Mouse (Mus musculus): Measurements from ENCODE around the gene Magi1. TPM values are rescaled to one million over a fixed set of nuclear protein-coding genes. Genes with fewer than 3 reads are reported as not detected.

Gene Magi1
- polyA plus RNA-seq, 1 experiment: 2.1 TPM

- Histone ChIP-seq H3K36me3 (ENCODE audit: control insufficient read depth, insufficient read depth, low read length) (no peaks in the 10 kb centered on the region), H3K4me1 (replicated peaks; ENCODE audit: control insufficient read depth, insufficient read depth, low read length) (no peaks in the 10 kb centered on the region), H3K27me3 (ENCODE audit: control insufficient read depth, insufficient read depth, low read length) (no peaks in the 10 kb centered on the region), H3K27ac (ENCODE audit: control insufficient read depth, insufficient read depth, low read length) (no peak overlapping the region), H3K4me3 (ENCODE audit: control insufficient read depth, insufficient read depth, low read length) (no peak overlapping the region)
- no peak for TF ChIP-seq CTCF (IDR thresholded peaks at IDR 0.05; ENCODE audit: borderline replicate concordance, control insufficient read depth, extremely low read depth, insufficient read depth, low read length, poor library complexity)
- no peak for TF ChIP-seq POLR2A (IDR thresholded peaks at IDR 0.05; ENCODE audit: control insufficient read depth, extremely low read depth, insufficient read depth, low read length, poor library complexity)
- no peak for DNase-seq
- WGBS: 75% methylated on average over 5 of the region's 5 CpGs
Observed at GRCm38 (mm10) chr6:94101256-94101655, 182.5 kb downstream of the Magi1 start.

- no peaks in the 10 kb centered on the region for H3K36me3 ChIP-seq (ENCODE audit: control insufficient read depth, insufficient read depth, low read length)
- no peak for DNase-seq
- 69% methylated on average over 4 of the region's 4 CpGs for WGBS
- TF ChIP-seq CTCF (IDR thresholded peaks at IDR 0.05; ENCODE audit: borderline replicate concordance, control insufficient read depth, extremely low read depth, insufficient read depth, low read length, poor library complexity): no peak
- TF ChIP-seq POLR2A (IDR thresholded peaks at IDR 0.05; ENCODE audit: control insufficient read depth, extremely low read depth, insufficient read depth, low read length, poor library complexity): no peak
- H3K4me3 ChIP-seq (ENCODE audit: control insufficient read depth, insufficient read depth, low read length): no peak overlapping the region
- no peak overlapping the region for H3K27ac ChIP-seq (ENCODE audit: control insufficient read depth, insufficient read depth, low read length)
- no peaks in the 10 kb centered on the region for H3K4me1 ChIP-seq (replicated peaks; ENCODE audit: control insufficient read depth, insufficient read depth, low read length)
- no peaks in the 10 kb centered on the region for H3K27me3 ChIP-seq (ENCODE audit: control insufficient read depth, insufficient read depth, low read length)
Observed at GRCm38 (mm10) chr6:94094924-94095685, 188.6 kb downstream of the Magi1 start.

GRCm38 (mm10) chr6:94092969-94093597 lies 190.6 kb downstream of the Magi1 start:
- 80% methylated on average over 8 of the region's 8 CpGs for WGBS
- no peaks in the 10 kb centered on the region for H3K4me1 ChIP-seq (replicated peaks; ENCODE audit: control insufficient read depth, insufficient read depth, low read length)
- no peak for DNase-seq
- H3K4me3 ChIP-seq (ENCODE audit: control insufficient read depth, insufficient read depth, low read length): no peak overlapping the region
- H3K36me3 ChIP-seq (ENCODE audit: control insufficient read depth, insufficient read depth, low read length): no peaks in the 10 kb centered on the region
- TF ChIP-seq CTCF (IDR thresholded peaks at IDR 0.05; ENCODE audit: borderline replicate concordance, control insufficient read depth, extremely low read depth, insufficient read depth, low read length, poor library complexity) (no peak), POLR2A (IDR thresholded peaks at IDR 0.05; ENCODE audit: control insufficient read depth, extremely low read depth, insufficient read depth, low read length, poor library complexity) (no peak)
- H3K27ac ChIP-seq (ENCODE audit: control insufficient read depth, insufficient read depth, low read length): no peak overlapping the region
- no peaks in the 10 kb centered on the region for H3K27me3 ChIP-seq (ENCODE audit: control insufficient read depth, insufficient read depth, low read length)

GRCm38 (mm10) chr6:94092500-94092899 lies 191.2 kb downstream of the Magi1 start:
- no peak overlapping the region for H3K4me3 ChIP-seq (ENCODE audit: control insufficient read depth, insufficient read depth, low read length)
- H3K27ac ChIP-seq (ENCODE audit: control insufficient read depth, insufficient read depth, low read length): no peak overlapping the region
- no peaks in the 10 kb centered on the region for H3K36me3 ChIP-seq (ENCODE audit: control insufficient read depth, insufficient read depth, low read length)
- no peaks in the 10 kb centered on the region for H3K27me3 ChIP-seq (ENCODE audit: control insufficient read depth, insufficient read depth, low read length)
- DNase-seq: no peak
- no peaks in the 10 kb centered on the region for H3K4me1 ChIP-seq (replicated peaks; ENCODE audit: control insufficient read depth, insufficient read depth, low read length)
- TF ChIP-seq CTCF (IDR thresholded peaks at IDR 0.05; ENCODE audit: borderline replicate concordance, control insufficient read depth, extremely low read depth, insufficient read depth, low read length, poor library complexity) (no peak), POLR2A (IDR thresholded peaks at IDR 0.05; ENCODE audit: control insufficient read depth, extremely low read depth, insufficient read depth, low read length, poor library complexity) (no peak)
- WGBS: 94% methylated on average over 4 of the region's 4 CpGs

- H3K4me3 ChIP-seq (ENCODE audit: control insufficient read depth, insufficient read depth, low read length): no peak overlapping the region
- 58% methylated on average over 2 of the region's 2 CpGs for WGBS
Observed at GRCm38 (mm10) chr6:94086855-94087254, 196.9 kb downstream of the Magi1 start.

GRCm38 (mm10) chr6:94084752-94085151 lies 199.0 kb downstream of the Magi1 start:
- TF ChIP-seq CTCF (IDR thresholded peaks at IDR 0.05; ENCODE audit: borderline replicate concordance, control insufficient read depth, extremely low read depth, insufficient read depth, low read length, poor library complexity): no peak
- no peak for TF ChIP-seq POLR2A (IDR thresholded peaks at IDR 0.05; ENCODE audit: control insufficient read depth, extremely low read depth, insufficient read depth, low read length, poor library complexity)
- H3K4me1 ChIP-seq (replicated peaks; ENCODE audit: control insufficient read depth, insufficient read depth, low read length): no peaks in the 10 kb centered on the region
- H3K27me3 ChIP-seq (ENCODE audit: control insufficient read depth, insufficient read depth, low read length): no peaks in the 10 kb centered on the region
- H3K4me3 ChIP-seq (ENCODE audit: control insufficient read depth, insufficient read depth, low read length): no peak overlapping the region
- H3K36me3 ChIP-seq (ENCODE audit: control insufficient read depth, insufficient read depth, low read length): no peaks in the 10 kb centered on the region
- H3K27ac ChIP-seq (ENCODE audit: control insufficient read depth, insufficient read depth, low read length): no peak overlapping the region
- no peak for DNase-seq
- WGBS: 82% methylated on average over 5 of the region's 5 CpGs

More at GRCm38 (mm10) chr6:94086855-94087254, 196.9 kb downstream of the Magi1 start:
- Histone ChIP-seq H3K27me3 (ENCODE audit: control insufficient read depth, insufficient read depth, low read length) (no peaks in the 10 kb centered on the region), H3K36me3 (ENCODE audit: control insufficient read depth, insufficient read depth, low read length) (no peaks in the 10 kb centered on the region), H3K4me1 (replicated peaks; ENCODE audit: control insufficient read depth, insufficient read depth, low read length) (no peaks in the 10 kb centered on the region), H3K27ac (ENCODE audit: control insufficient read depth, insufficient read depth, low read length) (no peak overlapping the region)
- TF ChIP-seq CTCF (IDR thresholded peaks at IDR 0.05; ENCODE audit: borderline replicate concordance, control insufficient read depth, extremely low read depth, insufficient read depth, low read length, poor library complexity): no peak
- no peak for TF ChIP-seq POLR2A (IDR thresholded peaks at IDR 0.05; ENCODE audit: control insufficient read depth, extremely low read depth, insufficient read depth, low read length, poor library complexity)
- DNase-seq: no peak

Data from thymus, adult 2 months (tissue).